Mouse (Mus musculus): ENCODE measurements around the gene Grik5.

The Grik5 gene

GRCm38 (mm10) chr7:25030032-25030753 lies 42.0 kb downstream of the Grik5 start:
- peak; percentile 71 for DNase-seq

GRCm38 (mm10) chr7:25026452-25026851 lies 45.7 kb downstream of the Grik5 start:
- no peak for DNase-seq

- DNase-seq, result no peak
These were observed 46.2 kb downstream of the Grik5 start for GRCm38 (mm10) chr7:25025855-25026439.

- no peak for DNase-seq
These were observed 60.6 kb downstream of the Grik5 start for GRCm38 (mm10) chr7:25011592-25011991.

GRCm38 (mm10) chr7:25010090-25010913 lies 61.8 kb downstream of the Grik5 start:
- peak; percentile 20 for DNase-seq

- no peak for DNase-seq
These were observed 62.9 kb downstream of the Grik5 start for GRCm38 (mm10) chr7:25009099-25009700.

- peak; percentile 46 for DNase-seq
These were observed 63.5 kb downstream of the Grik5 start for GRCm38 (mm10) chr7:25008635-25009034.

GRCm38 (mm10) chr7:25007609-25008374 lies 64.4 kb downstream of the Grik5 start:
- DNase-seq, result no peak

- no peak for DNase-seq
These were observed 65.4 kb downstream of the Grik5 start for GRCm38 (mm10) chr7:25006586-25007364.

- no peak for DNase-seq
These were observed 66.0 kb downstream of the Grik5 start for GRCm38 (mm10) chr7:25006171-25006570.

- DNase-seq, result no peak
These were observed 66.6 kb downstream of the Grik5 start, which contains the start of gene Atp1a3 for GRCm38 (mm10) chr7:25005421-25006065. Atp1a3 (minus strand) TSS chr7:25005958.

GRCm38 (mm10) chr7:25004806-25005205 lies 67.3 kb downstream of the Grik5 start:
- no peak for DNase-seq

- DNase-seq, result no peak
These were observed 68.2 kb downstream of the Grik5 start for GRCm38 (mm10) chr7:25003820-25004388.

GRCm38 (mm10) chr7:25003291-25003690 lies 68.9 kb downstream of the Grik5 start:
- DNase-seq, result no peak

GRCm38 (mm10) chr7:25000711-25001110 lies 71.4 kb downstream of the Grik5 start:
- no peak for DNase-seq

GRCm38 (mm10) chr7:25000211-25000610 lies 71.9 kb downstream of the Grik5 start:
- DNase-seq, result no peak

- no peak for DNase-seq
These were observed 79.1 kb downstream of the Grik5 start for GRCm38 (mm10) chr7:24993081-24993480.

- no peak for DNase-seq
These were observed 81.7 kb downstream of the Grik5 start for GRCm38 (mm10) chr7:24990478-24990877.

GRCm38 (mm10) chr7:24987941-24988340 lies 84.2 kb downstream of the Grik5 start:
- no peak for DNase-seq

- no peak for DNase-seq
These were observed 86.3 kb downstream of the Grik5 start for GRCm38 (mm10) chr7:24985799-24986198.

GRCm38 (mm10) chr7:24984307-24984706 lies 87.8 kb downstream of the Grik5 start:
- DNase-seq, result no peak

Data from kidney, adult 9 months (tissue).